Mouse (Mus musculus): ENCODE results near the gene Oxa1l.

Oxa1l gene

GRCm38 (mm10) chr14:54371460-54371859 lies 10.8 kb downstream of the Oxa1l start:
- no peak for DNase-seq (ENCODE audit: low read depth)

DNA sequence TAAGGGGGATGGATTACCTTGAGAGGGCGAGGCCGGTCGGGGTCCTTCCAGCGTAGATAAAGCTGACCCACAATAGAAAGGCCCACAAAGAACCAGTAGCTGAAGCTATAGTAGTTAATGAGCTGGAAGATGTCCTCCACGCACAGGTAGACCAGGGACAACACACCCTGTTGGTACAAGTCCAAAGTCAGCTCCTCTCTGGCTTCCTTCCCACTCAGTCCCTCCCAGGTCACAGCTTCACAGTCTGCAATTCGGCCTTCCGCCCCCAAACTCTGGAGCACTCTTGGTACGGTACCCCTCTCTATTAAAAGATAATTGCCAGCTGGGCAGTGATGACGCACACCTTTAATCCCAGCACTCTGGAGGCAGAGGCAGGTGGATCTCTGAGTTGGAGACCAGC lies 12.3 kb downstream of the Oxa1l start:
- DNase-seq (ENCODE audit: low read depth) = no peak

DNA sequence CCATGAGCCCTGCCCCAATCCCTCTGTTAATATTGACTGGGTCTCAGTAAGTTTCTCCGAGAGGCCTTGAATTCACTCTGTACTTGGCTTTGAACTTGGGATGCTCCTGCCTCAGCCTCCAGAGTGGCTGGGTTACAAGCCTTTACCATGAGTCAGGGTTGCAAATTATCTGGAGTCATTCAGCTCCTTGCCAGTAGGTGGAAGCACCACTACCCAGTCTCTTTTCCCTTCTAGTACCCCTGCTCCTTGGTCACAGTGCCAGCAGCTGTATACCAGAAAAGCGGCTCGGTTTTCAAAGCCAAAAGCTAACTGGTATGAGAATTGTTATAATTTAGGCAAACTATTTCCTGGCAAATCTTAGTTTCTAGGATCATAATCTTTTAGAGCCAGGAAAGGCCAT lies 15.3 kb downstream of the Oxa1l start:
- peak; percentile 63 for DNase-seq (ENCODE audit: low read depth)

DNA sequence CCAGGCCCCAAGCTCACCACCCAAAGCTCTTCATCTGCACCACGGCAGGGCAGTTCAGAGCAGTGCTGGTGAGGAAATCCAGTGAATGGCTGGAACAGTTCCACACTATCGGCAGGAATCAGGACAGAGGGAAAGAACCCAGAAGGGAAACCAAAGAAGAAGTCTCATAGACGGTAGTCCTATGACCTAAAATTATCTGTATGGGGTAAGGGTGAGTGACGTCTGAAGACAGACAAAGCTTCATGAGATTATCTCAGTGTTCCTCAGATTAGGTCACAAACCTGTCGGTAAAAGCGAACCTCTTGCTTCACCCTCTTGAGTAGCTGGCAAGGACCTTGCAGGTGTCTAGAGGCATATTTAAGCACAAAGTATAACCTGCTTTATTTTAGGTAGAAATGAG lies 16.5 kb downstream of the Oxa1l start:
- no peak for DNase-seq (ENCODE audit: low read depth)

DNA sequence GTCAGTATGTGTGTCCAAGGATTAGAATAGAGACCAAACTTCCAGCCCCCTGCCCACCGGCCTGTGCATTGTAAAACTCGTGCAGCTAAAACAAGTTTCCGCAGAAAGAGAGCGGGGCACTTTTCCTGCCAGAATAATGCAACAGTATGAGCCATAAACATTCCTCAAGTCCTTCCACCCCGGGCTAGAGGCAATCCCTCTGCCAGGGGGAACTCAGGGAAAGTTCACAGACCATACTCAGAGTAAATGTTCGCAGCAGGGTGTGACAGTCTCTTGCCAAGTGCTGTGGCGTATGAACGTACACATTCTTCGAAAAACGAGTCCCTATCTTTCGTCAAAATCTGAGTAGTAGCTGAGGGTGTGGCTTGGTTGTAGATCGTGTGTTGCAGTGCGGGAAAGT lies 18.9 kb downstream of the Oxa1l start:
- no peak for DNase-seq (ENCODE audit: low read depth)

- no peak for DNase-seq (ENCODE audit: low read depth)
These were observed 20.0 kb downstream of the Oxa1l start for GRCm38 (mm10) chr14:54380616-54381015.

GRCm38 (mm10) chr14:54381816-54382215 lies 21.2 kb downstream of the Oxa1l start:
- DNase-seq (ENCODE audit: low read depth) = no peak

- no peak for DNase-seq (ENCODE audit: low read depth)
These were observed 22.0 kb downstream of the Oxa1l start for GRCm38 (mm10) chr14:54382641-54383040.

DNA sequence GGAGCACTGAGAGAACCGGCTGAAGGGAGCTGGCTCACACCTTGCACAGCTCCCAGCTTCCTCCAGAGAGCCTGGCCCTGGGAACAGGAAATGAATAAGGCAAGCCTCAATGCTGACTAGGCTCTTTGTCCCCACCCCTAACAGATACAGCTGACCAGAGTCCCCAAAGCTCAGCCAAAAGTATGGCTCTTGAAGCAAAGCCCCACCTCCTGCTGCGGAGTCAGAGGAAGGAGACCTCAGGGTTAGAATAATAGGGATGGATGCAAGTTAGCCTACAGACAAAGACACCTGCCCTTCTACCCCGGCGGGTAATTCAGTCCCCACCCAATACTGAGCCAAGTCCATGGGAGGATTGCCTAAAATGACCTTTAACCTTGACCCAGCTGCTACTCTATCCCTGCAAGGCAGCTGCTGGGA lies 22.7 kb downstream of the Oxa1l start:
- DNase-seq (ENCODE audit: low read depth) = no peak

DNA sequence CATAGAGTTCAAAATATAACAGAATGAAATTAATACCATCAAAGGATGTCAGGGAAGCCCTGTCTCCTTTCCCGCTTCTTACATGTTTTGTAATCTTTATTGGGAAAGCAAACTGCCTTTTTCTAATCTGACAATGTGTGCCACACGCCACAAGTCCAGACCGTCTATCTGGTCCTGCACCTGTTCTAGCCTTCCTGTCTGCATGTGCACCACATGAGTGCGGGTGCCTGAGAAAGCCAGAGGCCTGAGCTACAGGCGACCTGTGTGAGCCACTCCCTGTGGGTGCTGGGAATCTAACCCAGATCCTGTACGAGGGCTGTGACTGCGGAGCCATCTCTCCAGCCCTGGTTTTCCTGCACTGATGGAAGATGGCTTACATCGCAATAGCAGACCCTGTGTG lies 23.8 kb downstream of the Oxa1l start:
- no peak for DNase-seq (ENCODE audit: low read depth)

- no peak for DNase-seq (ENCODE audit: low read depth)
These were observed 25.5 kb downstream of the Oxa1l start for GRCm38 (mm10) chr14:54385968-54386618.

DNA sequence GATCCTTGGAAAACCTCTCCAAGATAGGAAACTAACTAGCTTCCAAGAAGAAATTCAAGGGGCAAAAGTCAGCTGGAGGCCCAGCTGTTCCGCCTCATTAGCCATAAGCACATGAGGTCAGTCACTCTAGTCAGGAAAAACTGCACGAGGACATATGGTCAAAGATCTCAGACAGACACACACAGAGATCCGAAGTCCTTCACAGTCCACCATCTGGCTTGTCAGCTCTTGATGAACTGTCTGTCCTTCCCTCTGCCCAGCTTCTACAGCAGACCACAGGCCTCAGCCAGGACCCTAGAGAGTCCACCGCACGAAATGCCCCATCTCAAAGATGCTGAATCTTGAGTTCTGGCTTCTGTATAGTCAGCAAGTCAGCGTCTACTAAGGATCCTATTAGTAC lies 26.9 kb downstream of the Oxa1l start:
- no peak for DNase-seq (ENCODE audit: low read depth)

- no peak for DNase-seq (ENCODE audit: low read depth)
These were observed 30.2 kb downstream of the Oxa1l start for GRCm38 (mm10) chr14:54390843-54391242.

DNA sequence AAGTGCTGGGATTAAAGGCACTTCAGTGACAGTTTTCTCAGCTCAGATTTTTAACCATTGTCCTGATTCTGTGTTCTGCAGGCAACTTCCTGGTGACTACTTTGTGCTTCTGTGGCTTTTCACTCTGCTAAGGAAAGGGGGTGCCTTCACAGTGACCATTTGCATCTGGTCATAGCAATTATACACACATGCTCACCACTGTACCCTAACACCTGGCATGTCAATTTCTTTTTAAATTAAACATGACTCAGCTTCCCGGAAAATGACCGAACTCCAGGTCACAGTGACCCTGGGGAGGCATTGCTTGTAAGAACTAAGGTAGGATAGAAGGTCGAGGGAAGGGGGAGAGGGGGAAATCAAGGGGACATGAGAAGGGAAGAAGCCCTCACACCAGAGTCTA lies 33.2 kb downstream of the Oxa1l start:
- DNase-seq (ENCODE audit: low read depth) = no peak

- no peak for DNase-seq (ENCODE audit: low read depth)
These were observed 33.7 kb downstream of the Oxa1l start for GRCm38 (mm10) chr14:54394309-54394708.

DNA sequence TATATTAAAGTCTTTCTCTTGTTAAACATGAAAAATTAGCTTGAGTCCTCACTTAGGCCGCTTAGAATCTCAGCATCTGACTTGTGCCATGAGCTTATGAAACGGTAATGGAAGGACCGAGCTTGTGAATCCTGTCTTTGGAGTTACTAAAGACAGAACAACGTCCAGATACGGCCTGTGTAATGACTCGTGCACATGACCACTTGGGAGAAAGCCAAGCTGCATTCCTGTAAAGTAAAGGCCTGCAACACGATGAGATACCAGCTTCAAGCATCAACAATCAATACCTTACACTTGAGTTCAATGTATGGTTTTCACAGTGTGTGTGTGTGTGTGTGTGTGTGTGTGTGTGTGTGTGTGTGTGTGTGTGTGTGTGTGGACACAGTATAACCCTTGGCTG lies 36.1 kb downstream of the Oxa1l start:
- no peak for DNase-seq (ENCODE audit: low read depth)

DNA sequence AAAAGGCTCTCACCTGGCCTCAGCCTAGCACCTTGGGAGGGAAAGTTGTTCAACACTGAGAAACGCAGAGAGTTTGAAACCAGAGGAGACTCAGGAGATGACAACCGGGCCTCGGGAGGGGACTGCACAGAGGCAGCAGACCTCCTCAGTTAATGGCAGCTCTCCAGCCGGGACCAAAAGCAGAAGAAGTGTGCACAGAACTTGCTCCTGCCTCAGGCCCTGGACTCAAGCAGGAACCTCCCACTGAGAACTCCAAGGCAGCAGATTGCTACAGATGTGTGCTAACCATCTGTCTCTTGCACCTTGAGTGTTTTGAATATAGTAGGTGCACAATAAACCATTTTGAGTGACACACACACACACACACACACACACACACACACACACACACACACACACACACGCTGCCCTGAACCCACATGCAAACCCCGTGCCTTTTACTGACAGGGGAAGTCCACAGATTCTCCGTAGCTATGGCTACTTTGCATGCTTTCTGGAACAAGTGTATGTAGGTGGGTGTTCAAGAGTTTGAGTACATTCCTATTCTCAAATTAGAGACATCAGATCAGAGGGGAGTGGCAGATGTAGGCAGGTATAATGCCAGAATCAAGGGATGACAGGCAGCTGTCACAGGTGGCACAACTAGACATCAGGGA lies 37.4 kb downstream of the Oxa1l start:
- DNase-seq (ENCODE audit: low read depth) = no peak

DNA sequence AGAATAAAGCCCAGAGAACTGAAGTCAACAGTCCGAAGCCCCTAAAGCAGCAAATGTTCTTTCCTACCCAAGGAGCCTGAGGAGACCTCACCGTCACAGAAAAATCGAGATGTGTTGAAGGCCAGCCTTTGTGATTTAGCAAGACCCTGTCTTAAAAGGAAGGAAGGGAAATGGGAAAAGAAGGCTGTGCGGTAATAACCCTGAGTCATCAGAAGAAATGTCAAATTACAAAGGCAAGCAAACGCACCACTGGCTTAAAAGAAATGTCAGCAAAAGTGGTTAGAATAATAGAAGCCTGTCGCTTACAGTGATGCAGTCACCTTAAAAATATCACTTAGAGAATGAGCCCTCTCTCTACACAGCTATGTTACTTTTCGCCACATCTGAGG lies 37.9 kb downstream of the Oxa1l start:
- DNase-seq (ENCODE audit: low read depth) = no peak

GRCm38 (mm10) chr14:54398921-54399382 lies 38.3 kb downstream of the Oxa1l start:
- no peak for DNase-seq (ENCODE audit: low read depth)

- no peak for DNase-seq (ENCODE audit: low read depth)
These were observed 41.1 kb downstream of the Oxa1l start for GRCm38 (mm10) chr14:54401723-54402122.

DNA sequence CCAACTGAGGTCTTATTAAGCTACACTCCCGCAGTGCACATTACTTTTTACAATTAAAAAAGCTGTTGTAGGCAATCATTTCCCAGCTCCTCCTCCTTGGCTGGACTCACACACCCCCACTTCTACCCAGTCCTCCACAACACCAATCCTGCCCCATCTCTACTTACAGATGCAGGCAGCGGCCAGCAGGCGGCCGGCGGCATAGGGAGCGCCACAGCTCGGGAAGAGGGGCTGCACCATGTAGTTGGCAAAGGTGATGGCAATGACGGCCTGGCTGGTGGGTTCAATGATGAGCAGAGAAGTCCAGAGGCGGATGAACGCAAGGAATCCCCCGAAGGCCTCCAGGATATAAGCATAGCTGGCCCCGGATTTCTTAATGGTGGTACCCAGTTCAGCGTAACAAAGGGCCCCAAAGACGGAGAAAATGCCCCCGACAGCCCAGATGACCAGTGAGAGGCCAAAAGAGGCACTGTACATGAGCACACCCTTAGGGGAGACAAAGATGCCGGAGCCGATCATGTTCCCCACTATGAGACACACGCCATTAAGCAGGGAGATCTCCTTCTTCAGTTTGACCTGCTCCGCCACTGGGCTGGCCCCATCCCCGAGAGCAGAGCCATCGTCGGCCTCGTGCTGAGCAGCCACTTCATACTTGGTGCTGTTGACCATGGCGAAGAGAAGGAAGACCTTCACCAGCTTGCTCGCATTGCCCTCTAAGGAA lies 47.9 kb downstream of the Oxa1l start:
- no peak for DNase-seq (ENCODE audit: low read depth)

- DNase-seq (ENCODE audit: low read depth) = no peak
These were observed 48.5 kb downstream of the Oxa1l start for GRCm38 (mm10) chr14:54409057-54409645.
